Mouse (Mus musculus): ENCODE results near the gene Bicc1.

GRCm38 (mm10) chr10:71002871-71003270, 156.6 kb downstream of the Bicc1 start:
- TF ChIP-seq CTCF (IDR thresholded peaks at IDR 0.05; ENCODE audit: borderline replicate concordance, control insufficient read depth, extremely low read depth, insufficient read depth, low read length, poor library complexity) (no peak), POLR2A (IDR thresholded peaks at IDR 0.05; ENCODE audit: control insufficient read depth, extremely low read depth, insufficient read depth, low read length, poor library complexity) (no peak)
